Comparison of ENCODE assay signal across 7 mouse cellular contexts in genomic region chr9:104063244-104063961, GRCm38 (mm10). TPM values are rescaled to one million over a fixed set of nuclear protein-coding genes. Genes with fewer than 3 reads are reported as not detected.
DNase-seq lines count a peak whose midpoint lies in the region; ATAC-seq and TF ChIP-seq lines count a peak whose summit lies in the region.

Gene Acad11, plus strand, starts transcription at chr9:104063377.

- H3K27me3 ChIP-seq in intestine, postnatal 0 days (replicated peaks; ENCODE audit: control insufficient read depth, insufficient read depth, low read length), result no peaks in the 10 kb centered on the region
- H3K27me3 ChIP-seq in midbrain, embryonic 12.5 days, result no peaks in the 10 kb centered on the region
- no peaks in the 10 kb centered on the region for H3K27me3 ChIP-seq in small intestine, adult 2 months (ENCODE audit: control insufficient read depth, insufficient read depth, low read length)

- peak; percentile 95 for ATAC-seq in intestine, postnatal 0 days
- ATAC-seq in midbrain, embryonic 12.5 days (ENCODE audit: low FRiP score, low read depth), result peak; percentile 97

- H3K4me2 ChIP-seq in intestine, postnatal 0 days (replicated peaks; ENCODE audit: low read depth), result peak within 1 kb of the TSS; percentile 83
- H3K4me2 ChIP-seq in midbrain, embryonic 12.5 days (replicated peaks), result peak within 1 kb of the TSS; percentile 97

- peak; percentile 81 for DNase-seq in adrenal gland, adult 8-10 months
- peak; percentile 89 for DNase-seq in embryo, embryonic 9.5 days (ENCODE audit: extremely low spot score)
- DNase-seq in gonadal fat pad, adult 2 months (ENCODE audit: low read depth), result no peak
- peak; percentile 81 for DNase-seq in left cerebral cortex, postnatal 4 days

- under 1% methylated on average over 30 of the region's 30 CpGs for WGBS in intestine, postnatal 0 days
- WGBS in midbrain, embryonic 12.5 days, result under 1% methylated on average over 30 of the region's 30 CpGs
- WGBS in small intestine, adult 2 months, result 0% methylated on average over 30 of the region's 30 CpGs

- H3K36me3 ChIP-seq in intestine, postnatal 0 days (ENCODE audit: control insufficient read depth, insufficient read depth), result peaks cover 6% of the 10 kb centered on the region; the same call in 1 of the 2 replicates
- H3K36me3 ChIP-seq in midbrain, embryonic 12.5 days, result peaks cover 11% of the 10 kb centered on the region
- H3K36me3 ChIP-seq in small intestine, adult 2 months (ENCODE audit: control insufficient read depth, insufficient read depth, low read length), result peaks cover 8% of the 10 kb centered on the region; the same call in 1 of the 2 replicates

- H3K4me1 ChIP-seq in intestine, postnatal 0 days (replicated peaks; ENCODE audit: control insufficient read depth, insufficient read depth, low read length), result peaks cover 6% of the 10 kb centered on the region
- H3K4me1 ChIP-seq in midbrain, embryonic 12.5 days, result peaks cover 20% of the 10 kb centered on the region
- H3K4me1 ChIP-seq in small intestine, adult 2 months (ENCODE audit: control insufficient read depth, insufficient read depth, insufficient read length, low read length), result no peaks in the 10 kb centered on the region

- peak within 1 kb of the TSS; percentile 82 for H3K27ac ChIP-seq in intestine, postnatal 0 days (ENCODE audit: low read depth, low read length)
- H3K27ac ChIP-seq in midbrain, embryonic 12.5 days (replicated peaks), result peak within 1 kb of the TSS; percentile 74
- H3K27ac ChIP-seq in small intestine, adult 2 months (ENCODE audit: insufficient read depth, low read depth, low read length), result peak within 1 kb of the TSS; percentile 87

- no peak for TF ChIP-seq CTCF in intestine, postnatal 0 days (IDR thresholded peaks at IDR 0.05; ENCODE audit: low read depth)
- no peak for TF ChIP-seq CTCF in small intestine, adult 2 months (IDR thresholded peaks at IDR 0.05; ENCODE audit: extremely low read depth, insufficient read length, insufficient replicate concordance, low read depth, low read length)

- H3K9ac ChIP-seq in intestine, postnatal 0 days (ENCODE audit: low read depth, low read length), result peak within 1 kb of the TSS; percentile 85
- H3K9ac ChIP-seq in midbrain, embryonic 12.5 days (replicated peaks), result peak within 1 kb of the TSS; percentile 89

- TF ChIP-seq POLR2A in small intestine, adult 2 months (IDR thresholded peaks at IDR 0.05; ENCODE audit: low read depth, low read length), result peak; percentile 64; the same call in 1 of the 2 replicates

- H3K4me3 ChIP-seq in intestine, postnatal 0 days (ENCODE audit: low read depth, low read length), result peak within 1 kb of the TSS; percentile 100
- peak within 1 kb of the TSS; percentile 99 for H3K4me3 ChIP-seq in midbrain, embryonic 12.5 days
- peak within 1 kb of the TSS; percentile 97 for H3K4me3 ChIP-seq in small intestine, adult 2 months (ENCODE audit: low read depth, low read length)

- no peaks in the 10 kb centered on the region for H3K9me3 ChIP-seq in intestine, postnatal 0 days (ENCODE audit: control insufficient read depth)
- no peaks in the 10 kb centered on the region for H3K9me3 ChIP-seq in midbrain, embryonic 12.5 days

- intact Hi-C loops in left cerebral cortex, postnatal 4 days (cut with DNase I), result no loop called here

RNA-seq across cellular contexts. Expression of gene Acad11, which starts in this region (rescaled TPM):
- 10 to 100 TPM; 33.2 to 69.5 (median 51.8) TPM for total RNA-seq in adrenal gland, adult 8-10 months (2022)
- polyA plus RNA-seq in gonadal fat pad, adult 2 months (2012; rRNA removed), result 47.4 and 64.4 TPM in 2 replicates
- polyA plus RNA-seq in intestine, postnatal 0 days (2015; fragmentation: Nextera tagmentation; extraction: Ambion mirVana), result 60.6 and 65.0 TPM in 2 replicates
- 1 to 10 TPM; 8.0 to 8.9 TPM for total RNA-seq in left cerebral cortex, postnatal 4 days (2021)
- polyA plus RNA-seq in midbrain, embryonic 12.5 days (2016; fragmentation: Nextera tagmentation; extraction: Ambion mirVana), result 7.8 and 8.7 TPM in 2 replicates
- polyA plus RNA-seq in small intestine, adult 2 months (2012; rRNA removed), result 26.8 and 54.6 TPM in 2 replicates
